Mouse (Mus musculus) embryonic facial prominence, embryonic 14.5 days (tissue): ENCODE data around the gene Lrrc36. TPM values are rescaled to one million over a fixed set of nuclear protein-coding genes. Genes with fewer than 3 reads are reported as not detected.

Source experiments
- ATAC-seq: fragments of 200-750 bp; cut with Nextera tagmentation; 2 replicates; pipeline ENCODE4 v1.8.0; 2017; ENCODE audit warnings: low read depth, moderate number of reproducible peaks, moderate TSS enrichment
- DNase-seq: peaks from one replicate; pipeline ENCODE4 v3.0.0-alpha.2; 2015; ENCODE audit warnings: low spot score
- H3K27ac ChIP-seq: fragments of 300-500 bp; sonication (generic); replicated peaks from 2 replicates; pipeline ENCODE4 v1.5.1; 2014; ENCODE audit warnings: low read depth, mild to moderate bottlenecking, low read length, moderate library complexity
- H3K27me3 ChIP-seq: fragments of 300-500 bp; sonication (generic); replicated peaks from 2 replicates; pipeline ENCODE4 v1.6.1; 2014; ENCODE audit warnings: low read length; ENCODE audit not compliant: control insufficient read depth, insufficient read depth
- H3K36me3 ChIP-seq: fragments of 300-500 bp; sonication (generic); 2 replicates; pipeline ENCODE4 v1.6.1; 2014; ENCODE audit warnings: low read length, mixed read lengths; ENCODE audit not compliant: control insufficient read depth, insufficient read depth
- H3K4me1 ChIP-seq: fragments of 300-500 bp; sonication (generic); 2 replicates; pipeline ENCODE4 v1.6.1; 2014; ENCODE audit warnings: antibody characterized with exemption, low read length; ENCODE audit not compliant: control insufficient read depth, insufficient read depth
- H3K4me2 ChIP-seq: fragments of 300-500 bp; sonication (generic); 2 replicates; pipeline ENCODE4 v1.6.1; 2014; ENCODE audit warnings: low read depth, mild to moderate bottlenecking, low read length, moderate library complexity, mixed read lengths
- H3K4me3 ChIP-seq: fragments of 300-500 bp; sonication (generic); 2 replicates; pipeline ENCODE4 v1.5.1; 2014; ENCODE audit warnings: low read depth, mild to moderate bottlenecking, low read length
- H3K9ac ChIP-seq: fragments of 300-500 bp; sonication (generic); 2 replicates; pipeline ENCODE4 v1.6.1; 2014; ENCODE audit warnings: low read depth, mild to moderate bottlenecking, low read length, moderate library complexity, mixed read lengths
- H3K9me3 ChIP-seq: fragments of 300-500 bp; sonication (generic); 2 replicates; pipeline ENCODE4 v1.6.1; 2016; ENCODE audit warnings: low read length; ENCODE audit not compliant: control insufficient read depth
- WGBS: fragments of 180-500 bp; shearing (Covaris S2); extraction: QIAGEN DNeasy Blood & Tissue Kit; methylation state at CpG from one replicate; pipeline ENCODE4 v1.1.7; 2014; 5-methylcytosine and 5-hydroxymethylcytosine counted together
- polyA plus RNA-seq: library from polyadenylated mRNA; unstranded; fragments of >200 nt; fragmentation: Nextera tagmentation; extraction: Ambion mirVana; gene quantifications from 2 replicates; pipeline ENCODE4 v1.2.1, GENCODE M21; 2014

The Lrrc36 gene
- 0.46 and 0.58 TPM in 2 replicates for polyA plus RNA-seq

DNA sequence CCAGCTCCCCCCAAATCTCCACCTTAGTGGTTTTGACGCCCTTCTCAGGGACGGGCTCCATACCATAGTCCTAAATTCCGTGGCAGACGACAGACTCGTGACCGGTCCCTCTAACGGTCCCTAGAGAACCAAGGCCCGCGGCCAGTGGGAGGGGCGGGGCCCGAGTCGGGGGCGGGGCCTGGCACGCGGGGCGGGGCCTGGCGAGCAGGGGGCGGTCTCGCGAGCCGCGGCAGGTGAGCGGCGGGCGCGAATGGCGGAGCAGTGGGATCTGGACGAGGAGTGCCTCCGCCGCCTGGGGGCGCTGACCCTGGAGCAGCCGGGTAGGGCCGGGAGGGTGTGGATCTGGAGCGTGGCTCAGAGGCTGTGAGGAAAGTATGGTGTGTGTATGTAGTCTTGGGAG, at the start of gene Lrrc36, which contains the start of gene Kctd19:
Gene Lrrc36, plus strand, starts transcription at position 181 of the 400 bp plus-strand sequence.
Gene Kctd19, minus strand, starts transcription at position 112 of the 400 bp plus-strand sequence.
- Histone ChIP-seq H3K4me2 (peak within 1 kb of the TSS; percentile 53), H3K9me3 (no peaks in the 10 kb centered on the region), H3K27me3 (peaks cover 29% of the 10 kb centered on the region), H3K36me3 (no peaks in the 10 kb centered on the region), H3K9ac (no peak within 1 kb of the TSS), H3K4me3 (peak within 1 kb of the TSS; percentile 33), H3K27ac (no peak within 1 kb of the TSS), H3K4me1 (0 out of 2 replicates have a peak, but pooled peaks cover 6% of the 10 kb centered on the region)
- WGBS = 2% methylated on average over 34 of the region's 34 CpGs
- ATAC-seq = peak; percentile 67; the same call in 1 of the 2 replicates
- no peak for DNase-seq

DNA sequence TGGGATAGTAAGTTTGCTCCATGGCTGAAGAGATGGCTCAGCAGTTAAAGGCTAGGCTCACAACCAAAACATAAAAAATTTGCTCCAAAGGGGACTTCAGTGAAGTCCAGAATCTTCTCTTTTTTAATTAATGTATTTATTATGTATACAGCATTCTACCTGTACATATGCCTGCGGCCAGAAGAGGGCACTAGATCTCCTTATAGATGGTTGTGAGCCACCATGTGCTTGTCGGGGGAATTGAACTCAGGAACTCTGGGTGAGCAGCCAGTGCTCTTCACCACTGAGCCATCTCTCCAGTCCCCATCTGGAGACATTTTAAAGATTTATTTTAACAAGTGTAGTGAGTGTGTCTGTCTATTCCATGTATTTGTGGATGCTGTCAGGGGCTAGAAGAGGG, 46.3 kb upstream of the Lrrc36 start:
- ATAC-seq = no peak

DNA sequence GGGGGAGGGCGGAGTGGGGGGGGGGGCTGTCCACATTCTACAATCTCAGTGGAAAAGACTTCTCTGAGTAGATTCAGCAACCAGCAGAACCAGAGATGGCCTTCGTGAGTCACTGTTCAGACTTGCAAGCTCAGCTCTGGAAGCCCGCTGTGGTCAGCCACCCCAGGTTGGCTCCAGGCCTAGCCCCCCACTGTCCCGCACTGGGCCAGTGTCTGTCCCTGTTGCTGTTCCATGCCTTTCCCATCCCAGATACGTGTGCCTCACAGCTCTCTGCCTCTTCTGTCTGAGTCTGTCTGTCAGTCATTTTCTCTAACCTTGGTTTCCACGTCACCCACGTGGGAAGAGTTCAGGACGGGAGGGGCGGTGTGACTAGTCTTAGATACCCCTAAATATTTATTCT, 40.9 kb upstream of the Lrrc36 start:
- H3K4me1 ChIP-seq = no peaks in the 10 kb centered on the region
- H3K27me3 ChIP-seq = no peaks in the 10 kb centered on the region
- DNase-seq = no peak
- WGBS = 71% methylated on average over 9 of the region's 9 CpGs
- H3K9ac ChIP-seq = no peak overlapping the region
- H3K9me3 ChIP-seq = no peaks in the 10 kb centered on the region
- no peak overlapping the region for H3K4me3 ChIP-seq
- H3K27ac ChIP-seq = no peak overlapping the region
- no peak overlapping the region for H3K4me2 ChIP-seq
- no peak for ATAC-seq
- peaks cover 9% of the 10 kb centered on the region; the same call in 1 of the 2 replicates for H3K36me3 ChIP-seq

More for the DNA sequence above, 46.3 kb upstream of the Lrrc36 start:
- Histone ChIP-seq H3K4me2 (no peak overlapping the region), H3K36me3 (peaks cover 21% of the 10 kb centered on the region), H3K4me3 (no peak overlapping the region), H3K9me3 (peaks cover 3% of the 10 kb centered on the region; the same call in 1 of the 2 replicates), H3K27me3 (no peaks in the 10 kb centered on the region), H3K9ac (no peak overlapping the region), H3K27ac (no peak overlapping the region), H3K4me1 (no peaks in the 10 kb centered on the region)
- 63% methylated on average over 2 of the region's 2 CpGs for WGBS
- DNase-seq = no peak

DNA sequence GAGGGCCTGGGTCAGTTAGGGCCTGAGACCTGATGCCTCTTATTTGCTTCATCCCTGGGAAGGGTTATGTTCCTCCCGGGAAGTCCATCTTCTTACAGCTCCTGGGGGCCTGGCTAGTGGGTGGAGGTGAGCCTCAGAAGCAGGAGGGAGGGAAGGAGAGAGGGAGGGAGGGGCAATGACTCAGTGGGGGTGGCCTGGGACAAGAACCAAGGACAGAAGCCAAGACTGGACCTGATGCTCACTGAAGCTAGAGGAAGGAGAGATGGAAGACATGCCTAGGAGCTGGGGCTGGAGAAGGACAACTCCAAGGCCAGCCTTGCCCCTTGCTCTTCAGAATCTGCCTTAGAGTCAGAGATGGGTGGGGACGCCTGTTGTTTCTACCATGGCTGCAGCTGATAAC, 40.3 kb upstream of the Lrrc36 start, which contains the start of gene Plekhg4:
Gene Plekhg4, plus strand, starts transcription at position 243 of the 400 bp plus-strand sequence.
- WGBS = 56% methylated on average over 2 of the region's 2 CpGs
- Histone ChIP-seq H3K4me1 (no peaks in the 10 kb centered on the region), H3K9ac (no peak within 1 kb of the TSS), H3K4me3 (no peak within 1 kb of the TSS), H3K4me2 (peak within 1 kb of the TSS; percentile 43), H3K9me3 (no peaks in the 10 kb centered on the region), H3K27me3 (no peaks in the 10 kb centered on the region), H3K36me3 (peaks cover 6% of the 10 kb centered on the region; the same call in 1 of the 2 replicates), H3K27ac (no peak within 1 kb of the TSS)
- DNase-seq = no peak
- ATAC-seq = no peak

DNA sequence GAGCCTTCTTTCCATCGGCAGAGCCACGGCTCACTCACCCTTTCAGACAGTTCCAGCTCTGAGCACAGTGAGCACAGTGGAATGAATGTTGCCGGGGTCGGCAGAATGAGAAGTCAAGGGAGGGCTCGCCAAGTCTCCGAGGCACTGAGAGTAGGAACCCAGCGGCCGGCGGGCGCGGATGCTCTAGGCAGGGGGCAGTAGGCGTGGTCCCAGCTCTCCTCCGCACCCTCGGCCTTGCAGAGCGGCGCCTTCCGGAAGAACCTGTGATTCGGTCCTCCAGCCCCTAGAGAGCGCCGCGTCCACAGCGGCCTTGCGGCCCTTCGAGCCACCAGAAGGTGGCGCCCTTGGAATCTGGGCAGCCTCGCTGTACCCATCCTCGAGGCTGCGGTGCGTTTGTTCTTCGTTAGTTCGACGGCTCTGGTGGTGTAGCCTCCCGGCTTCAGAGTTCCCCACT, 38.8 kb upstream of the Lrrc36 start:
- Histone ChIP-seq H3K9ac (peak overlapping the region; percentile 20), H3K9me3 (no peaks in the 10 kb centered on the region), H3K4me3 (peak overlapping the region; percentile 18), H3K4me1 (peaks cover 7% of the 10 kb centered on the region), H3K27me3 (no peaks in the 10 kb centered on the region), H3K27ac (no peak overlapping the region), H3K4me2 (peak overlapping the region; percentile 43), H3K36me3 (no peaks in the 10 kb centered on the region)
- DNase-seq (peak; percentile 33), ATAC-seq (peak; percentile 11; the same call in 1 of the 2 replicates)
- WGBS = 36% methylated on average over 27 of the region's 33 CpGs

DNA sequence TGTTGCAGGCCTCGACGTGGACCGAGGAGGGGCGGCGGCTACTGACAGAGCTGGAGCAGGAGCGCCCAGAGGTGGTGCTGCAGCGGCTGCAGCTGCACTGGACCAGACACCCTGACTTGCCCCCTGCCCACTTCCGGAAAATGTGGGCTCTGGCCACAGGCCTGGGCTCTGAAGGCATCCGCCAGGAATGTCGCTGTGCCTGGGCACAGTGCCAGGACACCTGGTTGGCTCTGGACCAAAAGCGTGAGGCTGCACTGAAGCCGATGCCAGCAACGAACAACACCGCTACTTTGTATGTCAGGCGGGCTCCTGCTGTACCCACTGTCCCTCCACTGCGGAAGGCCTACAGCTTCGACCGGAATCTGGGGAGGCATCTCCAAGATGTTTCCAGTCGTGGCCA, 34.7 kb upstream of the Lrrc36 start:
- H3K36me3 ChIP-seq = no peaks in the 10 kb centered on the region
- 48% methylated on average over 18 of the region's 19 CpGs for WGBS
- peak; percentile 58 for DNase-seq
- H3K27me3 ChIP-seq = no peaks in the 10 kb centered on the region
- peak overlapping the region; percentile 29; the same call in 1 of the 2 replicates for H3K27ac ChIP-seq
- peak; percentile 53 for ATAC-seq
- H3K4me3 ChIP-seq = no peak overlapping the region
- H3K4me1 ChIP-seq = peaks cover 12% of the 10 kb centered on the region
- no peak overlapping the region for H3K9ac ChIP-seq
- H3K4me2 ChIP-seq = no peak overlapping the region
- no peaks in the 10 kb centered on the region for H3K9me3 ChIP-seq

- Histone ChIP-seq H3K27me3 (no peaks in the 10 kb centered on the region), H3K4me3 (no peak overlapping the region), H3K27ac (no peak overlapping the region), H3K9ac (no peak overlapping the region; the same call in 1 of the 2 replicates), H3K4me1 (peaks cover 12% of the 10 kb centered on the region), H3K36me3 (no peaks in the 10 kb centered on the region), H3K9me3 (no peaks in the 10 kb centered on the region), H3K4me2 (no peak overlapping the region)
- DNase-seq (no peak), ATAC-seq (no peak)
- WGBS = 77% methylated on average over 11 of the region's 12 CpGs
Measured at GRCm38 (mm10) chr8:105380308-105380707, 33.1 kb upstream of the Lrrc36 start.

GRCm38 (mm10) chr8:105384070-105384469, 29.3 kb upstream of the Lrrc36 start:
- WGBS = 94% methylated on average over 2 of the region's 2 CpGs
- no peak for ATAC-seq
- Histone ChIP-seq H3K27me3 (no peaks in the 10 kb centered on the region), H3K36me3 (no peaks in the 10 kb centered on the region), H3K4me2 (no peak overlapping the region), H3K4me3 (no peak overlapping the region), H3K4me1 (peaks cover 8% of the 10 kb centered on the region; the same call in 1 of the 2 replicates), H3K27ac (no peak overlapping the region), H3K9ac (no peak overlapping the region), H3K9me3 (no peaks in the 10 kb centered on the region)
- DNase-seq = no peak

DNA sequence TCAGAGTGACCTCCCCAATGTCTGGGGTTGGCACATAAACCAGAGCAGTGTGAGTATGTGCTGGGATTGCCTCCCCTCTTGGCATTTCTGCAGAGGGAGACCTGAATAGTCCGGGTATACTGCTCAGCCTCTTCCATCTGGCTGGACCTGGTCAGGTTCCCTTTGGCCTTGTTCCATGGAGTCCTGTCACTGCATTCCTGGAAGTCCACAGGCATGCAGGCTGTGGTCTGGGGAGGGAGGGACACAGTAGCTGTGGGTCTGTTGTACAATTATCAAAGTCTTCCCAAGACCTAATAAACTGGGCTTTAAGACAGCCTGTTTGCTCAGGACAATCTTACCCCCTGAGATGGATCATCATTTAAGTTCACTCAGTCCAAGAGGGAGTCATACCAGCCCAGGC, 26.2 kb upstream of the Lrrc36 start:
- H3K9ac ChIP-seq = no peak overlapping the region
- H3K4me2 ChIP-seq = no peak overlapping the region
- H3K4me3 ChIP-seq = no peak overlapping the region
- no peaks in the 10 kb centered on the region for H3K27me3 ChIP-seq
- WGBS = 63% methylated on average over 1 of the region's 1 CpGs
- H3K9me3 ChIP-seq = no peaks in the 10 kb centered on the region
- ATAC-seq = no peak
- H3K4me1 ChIP-seq = 0 out of 2 replicates have a peak, but pooled peaks cover 3% of the 10 kb centered on the region
- no peak overlapping the region for H3K27ac ChIP-seq
- H3K36me3 ChIP-seq = no peaks in the 10 kb centered on the region
- peak; percentile 43 for DNase-seq
